Mouse (Mus musculus) olfactory bulb, adult 2 months (tissue): Measurements from ENCODE around the gene Uvrag. TPM values are rescaled to one million over a fixed set of nuclear protein-coding genes. Genes with fewer than 3 reads are reported as not detected.

Experiments used
- H3K27ac ChIP-seq: fragments of 200-500 bp; 2 replicates; pipeline ENCODE4 v1.5.1; 2012; ENCODE audit warnings: low read depth, low read length; ENCODE audit not compliant: insufficient read depth
- H3K4me1 ChIP-seq: fragments of 200-500 bp; 2 replicates; pipeline ENCODE4 v1.6.1; 2012; ENCODE audit warnings: low read length; ENCODE audit not compliant: control insufficient read depth, insufficient read depth
- H3K4me3 ChIP-seq: fragments of 200-500 bp; 2 replicates; pipeline ENCODE4 v1.5.1; 2012; ENCODE audit warnings: mild to moderate bottlenecking, low read depth, low read length, moderate library complexity; ENCODE audit not compliant: insufficient read depth
- CTCF ChIP-seq: fragments of 200-500 bp; IDR thresholded peaks from 2 replicates; pipeline ENCODE4 v1.5.1; 2012; ENCODE audit warnings: low read depth, mild to moderate bottlenecking, low read length, moderate library complexity; ENCODE audit not compliant: insufficient read depth
- POLR2A ChIP-seq: fragments of 200-500 bp; IDR thresholded peaks from 2 replicates; pipeline ENCODE4 v1.6.1; 2012; ENCODE audit warnings: mild to moderate bottlenecking, low read depth, low read length, moderate library complexity; ENCODE audit not compliant: insufficient read depth
- WGBS: fragments of 180-500 bp; shearing (Covaris S2); methylation state at CpG from one replicate; pipeline ENCODE4 v1.1.7; 2018; 5-methylcytosine and 5-hydroxymethylcytosine counted together
- polyA plus RNA-seq: library from polyadenylated mRNA; stranded (reverse); fragments of >200 nt; gene quantifications from 2 replicates; pipeline ENCODE4 v1.2.4, GENCODE M21; 2012; ENCODE audit warnings: low replicate concordance; ENCODE audit not compliant: missing spikeins, insufficient read depth, insufficient read length

Uvrag gene
- polyA plus RNA-seq, 1 experiment: not detected

DNA sequence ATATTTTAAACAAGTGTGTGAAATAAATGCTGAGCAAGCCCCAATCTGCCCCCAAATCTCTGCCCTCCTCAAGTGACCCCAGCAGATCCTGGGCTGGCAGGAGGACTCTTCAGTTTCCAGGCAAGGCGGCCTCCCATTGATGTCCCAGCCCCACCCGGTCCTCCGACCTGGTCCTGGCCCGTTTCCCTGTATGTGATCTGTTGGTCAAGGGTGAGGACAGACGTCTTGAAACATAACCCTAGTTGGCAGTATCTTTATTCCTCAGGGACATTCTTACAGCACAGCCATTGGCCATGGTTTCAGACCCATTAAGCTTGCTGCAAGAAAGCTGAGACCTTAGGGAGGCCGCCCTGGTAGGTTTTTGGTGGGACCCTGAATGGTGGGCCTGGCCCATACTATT, 287.1 kb downstream of the Uvrag start:
- Histone ChIP-seq H3K4me3 (no peak overlapping the region), H3K4me1 (peaks cover 28% of the 10 kb centered on the region), H3K27ac (no peak overlapping the region)
- TF ChIP-seq CTCF (no peak), POLR2A (no peak)
- 90% methylated on average over 6 of the region's 6 CpGs for WGBS

DNA sequence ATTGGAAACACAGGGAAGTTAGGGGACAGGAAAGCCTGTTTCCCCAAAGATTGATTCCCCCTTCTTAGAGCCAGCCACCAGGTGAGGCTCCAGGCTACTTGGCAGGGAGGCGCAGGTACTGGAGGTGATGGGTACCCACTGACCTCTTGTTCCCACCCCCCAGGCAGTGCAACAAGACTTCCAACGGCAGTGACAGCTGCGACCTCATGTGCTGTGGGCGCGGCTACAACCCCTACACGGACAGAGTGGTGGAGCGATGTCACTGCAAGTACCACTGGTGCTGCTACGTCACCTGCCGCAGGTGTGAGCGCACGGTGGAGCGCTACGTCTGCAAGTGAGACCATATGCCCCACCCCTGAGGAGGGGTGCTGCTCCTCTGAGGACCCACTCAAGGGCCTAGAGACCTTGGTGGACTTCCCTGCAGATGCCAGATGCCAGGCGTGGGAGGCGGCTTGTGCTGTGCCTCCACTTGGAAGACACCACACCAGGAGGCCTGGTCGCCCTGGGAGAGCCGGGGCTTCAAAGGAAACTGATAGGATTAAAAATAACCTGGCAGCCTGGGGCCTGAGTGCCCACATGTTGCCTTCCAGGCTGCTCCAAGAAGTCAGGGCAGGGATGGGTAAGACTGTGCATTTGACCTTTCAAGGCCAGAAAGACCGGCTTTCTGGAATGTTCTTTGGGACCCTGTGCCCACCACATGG, 287.8 kb downstream of the Uvrag start:
- WGBS: 83% methylated on average over 18 of the region's 18 CpGs
- Histone ChIP-seq H3K4me3 (no peak overlapping the region), H3K27ac (no peak overlapping the region), H3K4me1 (peaks cover 28% of the 10 kb centered on the region)
- TF ChIP-seq POLR2A: no peak
- TF ChIP-seq CTCF: no peak

DNA sequence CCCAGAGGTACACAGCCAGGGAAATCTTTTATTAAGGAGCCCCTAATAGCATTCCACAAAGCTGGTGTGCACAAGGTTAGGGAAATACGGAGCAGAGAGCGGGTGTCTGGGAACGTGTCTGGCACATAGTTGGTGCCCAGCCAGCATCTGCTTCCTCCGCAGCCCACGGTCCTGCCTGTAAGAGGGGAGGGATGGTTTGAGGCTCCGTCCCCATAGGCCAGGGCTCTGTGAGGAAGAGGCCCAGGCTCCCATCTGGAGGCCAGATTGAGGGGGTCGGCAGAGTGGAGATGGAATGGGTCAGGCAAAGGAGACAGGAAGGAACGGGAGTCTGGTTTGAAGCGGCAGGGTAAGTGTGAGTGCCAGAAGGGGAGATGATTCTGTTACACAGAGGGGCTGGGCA, 289.7 kb downstream of the Uvrag start:
- Histone ChIP-seq H3K4me3 (no peak overlapping the region), H3K27ac (no peak overlapping the region), H3K4me1 (peaks cover 18% of the 10 kb centered on the region)
- no peak for TF ChIP-seq CTCF
- WGBS: 55% methylated on average over 9 of the region's 9 CpGs

DNA sequence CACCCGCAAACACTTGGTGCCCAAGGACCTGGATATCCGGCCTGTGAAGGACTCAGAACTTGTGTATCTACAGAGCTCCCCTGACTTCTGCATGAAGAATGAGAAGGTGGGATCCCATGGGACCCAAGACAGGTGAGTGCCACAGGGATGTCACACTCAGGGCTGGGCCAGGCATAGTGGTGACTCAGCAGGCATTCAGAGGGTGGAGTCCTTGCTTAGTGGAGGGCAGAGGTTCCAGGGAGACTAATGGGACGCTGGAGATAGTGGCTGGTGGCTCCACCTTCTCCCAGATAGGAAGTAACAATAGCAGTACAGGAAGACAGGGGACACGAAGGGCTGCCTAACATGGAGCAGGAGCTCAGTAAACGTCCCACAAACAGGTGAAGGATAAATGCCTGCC, 290.6 kb downstream of the Uvrag start:
- no peak overlapping the region for H3K27ac ChIP-seq
- WGBS: 92% methylated on average over 5 of the region's 5 CpGs
- H3K4me3 ChIP-seq: no peak overlapping the region
- peaks cover 11% of the 10 kb centered on the region for H3K4me1 ChIP-seq
- TF ChIP-seq CTCF (no peak), POLR2A (no peak)

DNA sequence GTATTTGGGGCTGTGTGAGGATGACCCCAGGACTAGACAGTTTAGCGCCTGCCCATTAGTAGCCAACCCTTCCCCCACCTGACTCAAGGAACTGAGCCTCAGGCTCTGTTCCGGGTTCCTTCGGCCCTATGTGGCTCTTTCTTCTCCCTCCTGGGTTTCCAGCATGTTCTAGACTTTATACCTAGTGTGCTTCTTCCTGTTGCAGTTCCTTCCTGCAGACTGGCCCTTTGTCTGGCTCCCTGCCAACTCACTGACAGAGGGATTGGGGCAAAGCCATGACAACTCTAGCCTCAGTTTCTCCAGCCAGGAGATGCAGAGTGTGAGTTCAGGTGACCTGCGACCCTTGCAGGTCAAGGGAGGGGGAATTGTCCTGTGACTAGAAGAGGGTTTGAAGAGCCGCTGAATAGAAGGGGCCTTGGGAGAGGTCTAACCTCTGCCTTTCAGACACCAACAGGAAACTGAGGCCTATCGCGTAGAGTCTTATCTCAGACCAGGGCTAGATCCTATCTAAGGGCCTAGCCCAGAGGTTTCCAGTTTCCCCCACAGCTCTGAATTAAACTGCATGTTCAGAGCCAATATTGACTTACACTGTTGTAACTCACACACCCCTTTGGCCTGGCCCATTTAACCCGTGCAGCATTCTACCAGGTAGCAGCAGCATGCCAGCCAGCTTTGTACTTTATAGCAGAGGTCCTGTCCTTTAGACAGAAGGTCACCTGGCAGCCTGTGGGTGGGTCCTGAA, 291.9 kb downstream of the Uvrag start:
- WGBS: 89% methylated on average over 8 of the region's 8 CpGs
- no peak overlapping the region for H3K4me3 ChIP-seq
- peaks cover 7% of the 10 kb centered on the region; the same call in 1 of the 2 replicates for H3K4me1 ChIP-seq
- TF ChIP-seq CTCF (no peak), POLR2A (no peak)
- no peak overlapping the region for H3K27ac ChIP-seq

DNA sequence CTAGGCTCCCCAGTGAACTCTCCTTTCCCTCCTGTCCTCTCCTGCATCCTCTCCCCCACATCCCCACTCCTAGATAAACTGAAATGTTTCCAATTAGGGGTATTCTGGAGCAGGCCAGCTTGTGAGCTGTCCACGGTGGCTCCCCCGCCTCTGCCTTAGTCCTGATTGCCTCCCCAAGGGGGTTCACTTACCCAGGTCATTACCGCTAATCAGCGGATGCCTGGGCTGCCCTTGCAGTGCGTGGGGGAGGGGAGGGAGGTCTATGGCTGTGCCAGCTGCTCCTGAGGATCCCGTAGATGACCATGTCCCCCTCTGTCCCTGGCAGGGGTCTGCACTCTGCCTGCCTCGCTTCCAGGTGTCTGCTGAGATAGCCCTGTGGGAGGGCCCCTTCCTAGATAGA, 297.3 kb downstream of the Uvrag start:
- WGBS: 67% methylated on average over 7 of the region's 7 CpGs

DNA sequence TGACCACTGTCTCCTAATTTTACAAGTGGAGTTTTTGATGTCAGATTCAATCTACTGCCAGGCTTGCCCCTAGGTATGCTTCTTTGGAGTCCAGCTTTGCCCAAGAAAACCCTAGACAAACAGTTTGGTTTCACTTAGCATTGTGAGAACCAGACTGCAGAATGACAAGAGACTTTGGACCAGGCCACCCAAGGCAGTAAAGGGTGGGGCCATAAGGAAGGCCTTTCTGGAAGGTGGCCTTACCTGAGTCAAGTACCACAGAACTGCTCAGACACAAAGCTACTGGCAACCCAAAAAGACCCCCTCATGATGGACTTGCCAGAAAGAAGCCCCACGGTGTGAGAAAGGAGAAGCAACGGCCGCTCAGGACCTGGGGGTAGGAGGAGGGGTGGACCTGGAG, 297.9 kb downstream of the Uvrag start:
- Histone ChIP-seq H3K4me1 (peaks cover 15% of the 10 kb centered on the region), H3K27ac (no peak overlapping the region), H3K4me3 (no peak overlapping the region)
- WGBS: 84% methylated on average over 3 of the region's 3 CpGs
- TF ChIP-seq POLR2A (no peak), CTCF (no peak)

More for the DNA sequence above, 297.3 kb downstream of the Uvrag start:
- no peak for TF ChIP-seq POLR2A
- TF ChIP-seq CTCF: no peak
- Histone ChIP-seq H3K4me1 (peaks cover 12% of the 10 kb centered on the region), H3K4me3 (no peak overlapping the region), H3K27ac (no peak overlapping the region)

DNA sequence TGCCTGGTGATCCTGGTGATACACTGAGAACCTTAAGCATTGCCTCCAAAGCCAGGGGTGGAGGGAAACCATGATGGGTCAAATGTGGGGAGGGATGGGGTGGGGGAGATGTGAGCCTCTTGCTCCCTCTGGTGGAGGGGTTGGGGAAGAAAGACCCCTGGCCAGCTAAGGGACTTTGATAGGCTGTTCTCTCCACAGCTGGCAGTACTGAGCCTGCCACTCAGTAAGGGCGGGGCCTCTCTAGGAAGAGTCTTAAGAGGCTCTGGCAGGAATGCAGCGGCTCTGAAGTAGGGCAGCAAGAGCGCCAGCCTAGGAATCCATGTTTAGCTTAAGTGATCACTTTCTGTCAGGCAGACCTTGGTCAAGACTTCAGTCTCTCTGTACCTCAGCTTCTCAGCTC, 299.1 kb downstream of the Uvrag start:
- TF ChIP-seq CTCF (no peak), POLR2A (no peak)
- 63% methylated on average over 3 of the region's 3 CpGs for WGBS
- H3K27ac ChIP-seq: no peak overlapping the region

DNA sequence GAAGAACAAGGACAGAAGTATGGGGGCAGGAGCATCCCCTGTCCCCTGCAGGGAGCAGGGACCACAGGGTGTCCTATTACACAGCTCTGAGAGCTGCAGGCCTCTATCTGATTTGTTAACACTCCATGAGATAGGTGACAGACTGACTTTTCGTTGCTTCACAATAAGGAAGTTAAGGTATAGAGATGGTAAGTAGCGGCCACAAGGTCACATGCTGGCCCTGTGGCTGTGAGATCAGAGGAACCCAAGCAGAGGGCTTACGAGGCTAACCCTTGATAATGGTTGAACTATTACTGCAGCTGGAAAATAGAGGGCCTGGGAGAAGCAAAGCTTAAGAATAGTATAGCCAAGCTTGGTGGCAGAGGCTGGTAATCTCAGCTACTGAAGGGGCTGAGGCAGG, 300.2 kb downstream of the Uvrag start:
- TF ChIP-seq POLR2A (no peak), CTCF (no peak)

More for the DNA sequence above, 299.1 kb downstream of the Uvrag start:
- H3K4me3 ChIP-seq: no peak overlapping the region
- H3K4me1 ChIP-seq: peaks cover 24% of the 10 kb centered on the region

More for the DNA sequence above, 300.2 kb downstream of the Uvrag start:
- Histone ChIP-seq H3K4me1 (peaks cover 34% of the 10 kb centered on the region), H3K27ac (no peak overlapping the region), H3K4me3 (no peak overlapping the region)
- WGBS: 92% methylated on average over 3 of the region's 3 CpGs
